Mouse (Mus musculus): ENCODE data around the gene Hsf5.

DNA sequence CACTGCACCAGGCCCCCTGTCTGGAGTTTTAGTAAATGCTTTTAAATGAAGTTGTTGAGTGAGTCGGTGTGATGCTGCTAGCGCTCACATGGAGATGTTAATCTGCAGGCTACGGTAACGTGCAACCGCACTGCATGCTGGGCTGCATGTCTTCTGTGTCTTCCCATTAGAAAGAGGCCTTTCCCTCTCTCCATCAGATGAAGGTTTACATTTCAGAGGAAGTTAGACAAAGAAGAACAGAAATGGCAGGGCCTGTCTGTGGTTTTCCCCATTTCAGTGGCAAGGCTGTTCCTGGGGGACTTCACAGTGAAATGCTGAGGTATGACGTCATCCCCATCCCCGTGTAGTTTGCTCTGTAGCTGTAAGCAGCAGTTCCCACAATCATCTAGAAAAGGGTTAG, 69.4 kb downstream of the Hsf5 start:
- TF ChIP-seq CTCF (IDR thresholded peaks at IDR 0.05) (no peak), EP300 (IDR thresholded peaks at IDR 0.05) (no peak)
